Mouse (Mus musculus) cerebellum, adult 9-11 months (tissue): ENCODE measurements at regions not wholly inside any gene's neighbourhood (a gene's known extent, or its start where the extent isn't known, plus 50 kb on each side); places are given as distances from the start of the nearest gene placed in this dataset.

Experiments used
- DNase-seq: peaks from one replicate; pipeline ENCODE4 v3.0.0; 2022

GRCm38 (mm10) chr17:52448701-52449100 lies 153.8 kb upstream of the Kcnh8 start:
- no peak for DNase-seq

- no peak for DNase-seq
Measured at GRCm38 (mm10) chr17:52459303-52459996, 143.1 kb upstream of the Kcnh8 start.

GRCm38 (mm10) chr17:52459997-52460387 lies 142.5 kb upstream of the Kcnh8 start:
- DNase-seq: no peak

GRCm38 (mm10) chr17:52461264-52461663 lies 141.2 kb upstream of the Kcnh8 start:
- DNase-seq: no peak

GRCm38 (mm10) chr17:52461709-52462141 lies 140.8 kb upstream of the Kcnh8 start:
- peak; percentile 10 for DNase-seq

- no peak for DNase-seq
Measured at GRCm38 (mm10) chr17:52462361-52462760, 140.1 kb upstream of the Kcnh8 start.

- no peak for DNase-seq
Measured at GRCm38 (mm10) chr17:52468464-52468863, 134.0 kb upstream of the Kcnh8 start.

GRCm38 (mm10) chr17:52479327-52480086 lies 123.0 kb upstream of the Kcnh8 start:
- no peak for DNase-seq

- no peak for DNase-seq
Measured at GRCm38 (mm10) chr17:52480087-52480638, 122.3 kb upstream of the Kcnh8 start.

- DNase-seq: no peak
Measured at GRCm38 (mm10) chr17:52506760-52507159, 95.7 kb upstream of the Kcnh8 start.

GRCm38 (mm10) chr17:52530260-52530659 lies 72.2 kb upstream of the Kcnh8 start:
- no peak for DNase-seq
